Comparison of ENCODE assay signal across 17 mouse cellular contexts in genomic region chr5:3420832-3421228, GRCm38 (mm10).
DNase-seq lines count a peak whose midpoint lies in the region; ATAC-seq and TF ChIP-seq lines count a peak whose summit lies in the region.
"Had no signal": no experiment of that assay in that cellular context is flagged by ENCODE, and none has a peak within 500 bp of the region (broad histone marks: within the 10 kb centered on the region; RNA-seq: fewer than 3 reads in every experiment).

No protein-coding gene starts in this region.

- no peak overlapping the region for H3K9ac ChIP-seq in midbrain, postnatal 0 days (replicated peaks; ENCODE audit: low read length, poor library complexity, severe bottlenecking)
- H3K9ac ChIP-seq: intestine, embryonic 15.5 days had no signal

- no peak overlapping the region for H3K4me3 ChIP-seq in kidney, adult 2 months (ENCODE audit: insufficient read depth, low read depth, low read length)
- H3K4me3 ChIP-seq in midbrain, postnatal 0 days (ENCODE audit: low read depth, low read length): no peak overlapping the region
- H3K4me3 ChIP-seq: intestine, embryonic 15.5 days; limb, embryonic 10.5 days had no signal

- no peak for DNase-seq in kidney, adult 2 months
- no peak for DNase-seq in kidney, adult 9 months
- DNase-seq in CD4-positive helper T cell, adult 2 months (ENCODE audit: low read depth, low spot score): peak; percentile 57
- DNase-seq in frontal cortex, postnatal 25 days (ENCODE audit: low spot score in 2 of 2): no peak
- no peak for DNase-seq in midbrain, postnatal 0 days (ENCODE audit: low spot score)
- DNase-seq: adrenal gland, postnatal 14 days; cerebellum, adult 11 months; embryo, embryonic 11 days; heart, postnatal 10 days; kidney, postnatal 14 days; lung, adult 18-20 months; thymus, postnatal 4 days had no signal

- no peaks in the 10 kb centered on the region for H3K36me3 ChIP-seq in kidney, adult 2 months (ENCODE audit: control insufficient read depth, insufficient read depth, low read length)
- no peaks in the 10 kb centered on the region for H3K36me3 ChIP-seq in midbrain, postnatal 0 days (ENCODE audit: insufficient read depth, low read length)
- H3K36me3 ChIP-seq: intestine, embryonic 15.5 days; limb, embryonic 10.5 days had no signal

- no peak for TF ChIP-seq POLR2A in kidney, adult 2 months (IDR thresholded peaks at IDR 0.05; ENCODE audit: low read depth, low read length)

- no peaks in the 10 kb centered on the region for H3K27me3 ChIP-seq in kidney, adult 2 months (replicated peaks; ENCODE audit: control insufficient read depth, insufficient read depth, low read length)
- H3K27me3 ChIP-seq in midbrain, postnatal 0 days (ENCODE audit: insufficient read depth, low read length): no peaks in the 10 kb centered on the region
- H3K27me3 ChIP-seq: intestine, embryonic 15.5 days had no signal

- H3K27ac ChIP-seq in kidney, adult 2 months (ENCODE audit: insufficient read depth, low read depth, low read length): 0 out of 2 replicates have a peak overlapping the region, but pooled peaks have one; percentile 6
- no peak overlapping the region for H3K27ac ChIP-seq in midbrain, postnatal 0 days (ENCODE audit: low read depth, low read length)
- H3K27ac ChIP-seq: intestine, embryonic 15.5 days; limb, embryonic 10.5 days had no signal

- TF ChIP-seq CTCF in kidney, adult 2 months (conservative IDR thresholded peaks at IDR 0.05; ENCODE audit: insufficient read depth, insufficient read length, low read depth, low read length): no peak
- no peak for TF ChIP-seq CTCF in midbrain, postnatal 0 days (IDR thresholded peaks at IDR 0.05)

- no peaks in the 10 kb centered on the region for H3K9me3 ChIP-seq in midbrain, postnatal 0 days (ENCODE audit: low read length)
- H3K9me3 ChIP-seq: intestine, embryonic 15.5 days; limb, embryonic 10.5 days had no signal

- 91% methylated on average over 3 of the region's 3 CpGs for WGBS in kidney, adult 2 months
- WGBS in midbrain, postnatal 0 days: 82% methylated on average over 3 of the region's 3 CpGs

- no peak overlapping the region for H3K4me2 ChIP-seq in midbrain, postnatal 0 days (ENCODE audit: low read depth, low read length, poor library complexity, severe bottlenecking)
- H3K4me2 ChIP-seq: intestine, embryonic 15.5 days had no signal

- peak; percentile 68 for ATAC-seq in activated CD4-positive, CD25-positive, alpha-beta regulatory T cell, adult 4 months
- peak; percentile 76 for ATAC-seq in megakaryocyte, adult 5-6 weeks (ENCODE audit: poor library complexity, severe bottlenecking)
- no peak for ATAC-seq in midbrain, postnatal 0 days (ENCODE audit: low FRiP score)
- ATAC-seq: intestine, embryonic 15.5 days; midbrain, embryonic 16.5 days had no signal

- H3K4me1 ChIP-seq in kidney, adult 2 months (ENCODE audit: control insufficient read depth, insufficient read depth, low read length): peaks cover 3% of the 10 kb centered on the region; the same call in 1 of the 2 replicates
- H3K4me1 ChIP-seq in midbrain, postnatal 0 days (ENCODE audit: insufficient read depth, low read length): no peaks in the 10 kb centered on the region
- H3K4me1 ChIP-seq: intestine, embryonic 15.5 days had no signal
